Mouse (Mus musculus): ENCODE results near the gene Pdcl2. TPM values are rescaled to one million over a fixed set of nuclear protein-coding genes. Genes with fewer than 3 reads are reported as not detected.

The Pdcl2 gene
- not detected in 2 replicates for polyA plus RNA-seq (2015; fragmentation: Nextera tagmentation; extraction: Ambion mirVana)

DNA sequence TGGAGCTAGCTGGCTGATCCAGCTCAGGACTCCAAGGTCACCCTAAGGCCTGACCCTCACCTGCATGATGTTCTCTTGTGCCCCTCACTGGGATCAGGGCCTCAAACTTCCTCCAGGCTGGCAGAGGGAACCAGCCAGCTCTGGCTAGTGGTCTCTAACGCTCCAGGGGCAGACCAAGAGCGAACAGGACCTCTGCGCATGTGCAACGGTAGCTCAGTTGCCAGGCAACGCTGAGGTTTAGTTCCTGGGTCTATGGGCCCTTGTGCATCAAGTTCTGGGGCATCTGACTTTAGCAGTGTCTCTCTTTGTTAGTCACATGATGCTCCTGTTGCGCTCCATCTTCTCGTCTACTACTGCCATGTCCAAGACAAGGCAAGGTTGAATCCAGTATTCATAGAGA, at the start of gene Pdcl2:
Gene Pdcl2 (minus strand): TSS at position 204 of the 400 bp plus-strand sequence.

DNA sequence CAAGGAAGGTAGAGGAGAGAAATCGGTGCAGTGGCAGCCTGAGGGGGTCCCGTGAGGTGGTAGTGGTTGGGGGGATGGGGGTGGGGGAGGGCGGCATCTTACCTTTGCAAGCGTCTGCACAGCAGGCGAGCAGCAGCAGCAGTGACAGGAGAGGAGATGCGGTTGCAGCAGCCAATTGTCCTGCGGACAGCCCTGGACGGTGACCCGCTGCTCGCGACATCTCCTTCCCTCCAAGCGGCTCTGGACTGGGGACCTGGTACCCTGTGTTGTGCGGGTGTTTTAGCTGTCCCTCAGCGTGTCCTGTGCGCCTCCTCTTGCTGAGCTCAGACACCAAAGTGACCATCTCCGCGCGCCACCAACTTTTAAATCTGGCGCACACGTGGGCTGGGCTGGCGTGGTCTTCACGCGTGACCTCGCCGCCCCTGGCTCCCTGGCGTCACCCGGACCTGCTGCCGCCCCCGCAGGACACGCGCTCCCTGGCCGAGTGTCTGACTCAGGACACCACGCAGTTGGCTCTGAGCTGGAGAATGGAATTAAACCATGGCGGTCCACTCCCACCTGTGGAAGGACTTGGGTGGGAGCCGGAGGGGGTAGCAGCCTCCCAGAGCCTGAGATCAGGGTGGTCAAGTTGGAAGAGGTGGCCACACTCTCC, 32.6 kb upstream of the Pdcl2 start, which contains the start of gene Nmu:
Gene Nmu (minus strand): TSS at position 336 of the 652 bp plus-strand sequence.

DNA sequence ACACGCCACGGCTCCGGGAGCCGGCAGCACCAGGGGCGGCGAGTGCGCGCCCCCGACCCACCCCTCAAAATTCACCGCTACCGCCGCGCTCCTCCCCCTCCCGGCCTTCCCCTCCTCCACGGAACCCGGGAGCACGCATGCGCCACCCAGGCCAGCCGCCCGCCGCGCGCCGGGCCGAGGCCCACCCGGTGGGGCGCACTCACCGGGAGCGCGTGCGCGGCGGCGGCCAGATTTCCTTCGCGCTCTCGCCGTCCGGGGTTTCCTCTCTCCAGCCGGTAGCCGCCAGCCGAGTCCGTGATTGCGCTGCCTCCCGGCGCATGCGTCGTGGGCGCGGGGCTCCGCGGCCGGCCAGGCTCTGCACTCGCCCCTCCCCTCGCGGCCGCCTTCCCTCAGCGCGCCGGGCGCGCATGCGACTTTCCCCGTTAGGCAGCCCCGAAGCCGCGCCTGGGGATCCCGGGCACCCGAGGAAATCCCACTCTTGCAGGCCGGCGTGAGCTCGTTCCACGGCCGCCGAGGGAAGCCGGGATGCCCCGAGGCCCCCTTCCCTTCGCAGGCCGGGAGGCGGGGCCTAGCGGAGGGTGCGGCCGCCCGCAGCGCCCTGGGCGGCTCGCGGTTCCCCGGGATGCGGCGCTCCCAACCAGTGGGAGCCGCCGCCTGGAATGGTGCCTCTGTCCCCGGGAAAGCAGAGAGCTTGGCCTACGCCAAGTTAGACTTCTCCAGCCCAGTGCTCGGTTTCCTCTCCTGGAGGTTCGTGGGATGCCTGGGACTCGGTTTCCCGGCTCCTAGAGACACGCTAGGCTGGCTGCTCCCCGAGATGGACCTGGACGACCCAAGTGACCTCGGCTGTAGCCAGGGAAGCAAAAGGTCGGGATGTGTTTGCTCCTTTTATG, 26.3 kb downstream of the Pdcl2 start, which contains the start of gene Clock:
Gene Clock (minus strand): TSS at position 341 of the 890 bp plus-strand sequence.

Other genes starting within 250 kb of the Pdcl2 start
- gene Srd5a3, start 190.9 kb downstream of the Pdcl2 start, polyA plus RNA-seq (2015; fragmentation: Nextera tagmentation; extraction: Ambion mirVana), result 16.9 and 19.4 TPM in 2 replicates
- 45.6 and 54.4 TPM in 2 replicates for gene Tmem165, start 147.3 kb downstream of the Pdcl2 start, polyA plus RNA-seq (2015; fragmentation: Nextera tagmentation; extraction: Ambion mirVana)
- gene Clock, start 26.4 kb downstream of the Pdcl2 start, polyA plus RNA-seq (2015; fragmentation: Nextera tagmentation; extraction: Ambion mirVana), result 5.8 and 7.1 TPM in 2 replicates
- not detected in 2 replicates for gene Nmu, start 32.6 kb upstream of the Pdcl2 start, polyA plus RNA-seq (2015; fragmentation: Nextera tagmentation; extraction: Ambion mirVana)
- gene Gm7271, start 152.9 kb upstream of the Pdcl2 start, polyA plus RNA-seq (2015; fragmentation: Nextera tagmentation; extraction: Ambion mirVana), result 0.31 TPM in 1 of 2 replicates, not detected in the other
- 10.2 and 10.8 TPM in 2 replicates for gene Exoc1, start 198.2 kb upstream of the Pdcl2 start, polyA plus RNA-seq (2015; fragmentation: Nextera tagmentation; extraction: Ambion mirVana)